Mouse (Mus musculus): Measurements from ENCODE around the gene Tspan5.

DNA sequence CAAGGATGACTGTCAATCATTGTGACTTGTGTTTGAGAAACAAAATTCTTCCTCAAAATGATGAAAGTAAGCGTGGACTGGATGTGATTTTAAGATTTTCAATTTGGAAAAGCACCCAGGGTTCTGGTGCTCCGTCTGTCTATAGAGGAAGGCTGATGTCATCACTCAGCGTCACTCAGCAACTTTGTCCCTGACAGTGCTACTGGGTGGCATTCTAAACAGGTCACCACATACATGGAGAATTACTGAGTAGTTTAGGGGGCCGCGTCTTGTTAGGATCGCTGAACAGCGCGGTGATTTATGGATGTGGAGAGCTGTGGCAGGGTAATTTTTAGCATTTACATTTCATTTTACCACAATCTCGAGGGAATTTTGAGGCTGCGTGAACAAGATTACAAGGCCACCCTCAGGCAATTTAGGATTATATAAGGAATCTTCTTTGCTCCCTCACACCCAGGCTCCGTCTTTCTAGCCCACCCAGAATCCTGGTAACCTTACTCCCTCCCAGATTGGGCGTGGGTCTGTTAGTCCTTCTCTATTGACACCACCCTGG is 26.6 kb downstream of the Tspan5 start:
- TF ChIP-seq CTCF (IDR thresholded peaks at IDR 0.05; ENCODE audit: low read depth) = no peak
- TF ChIP-seq EP300 (optimal IDR thresholded peaks at IDR 0.05) = no peak
